Mouse (Mus musculus): ENCODE data around the gene Flt3l.
"Not testable (repeated sequence)": the region's sequence is repeated elsewhere in the genome, so short reads cannot be mapped to it uniquely, and the experiment has no call there.

Flt3l gene

DNA sequence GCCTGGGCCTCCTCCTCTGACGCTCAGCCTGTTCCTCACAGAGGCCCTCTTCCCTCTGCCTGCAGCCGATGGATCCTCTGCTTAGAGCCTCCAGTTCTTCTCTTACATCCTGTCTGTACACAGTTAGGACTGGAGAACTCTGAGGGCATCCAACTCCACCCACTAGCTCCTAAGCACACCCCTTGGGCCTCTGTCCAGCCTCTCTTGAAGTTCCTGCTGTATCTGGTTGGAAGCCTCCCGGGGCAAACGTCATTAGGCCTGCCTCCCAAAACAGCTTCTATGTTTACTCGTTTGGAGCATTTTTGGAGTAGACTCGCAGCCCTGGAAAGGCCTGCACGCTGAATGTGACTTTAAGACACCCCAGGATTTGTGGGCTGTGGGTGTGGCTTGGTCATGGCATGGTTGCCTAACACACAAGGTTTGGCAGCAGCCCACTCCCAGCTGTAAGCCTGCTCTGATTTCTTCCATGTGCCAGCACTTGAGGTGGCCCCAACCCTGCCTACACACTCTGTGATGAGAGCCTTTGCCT is 32.5 kb downstream of the Flt3l start, which contains the start of gene Fcgrt:
TSS of gene Fcgrt (minus strand) at position 200 of the 529 bp plus-strand sequence.
- peak; percentile 83 for DNase-seq (ENCODE audit: extremely low read depth, insufficient read length, low spot score)

DNA sequence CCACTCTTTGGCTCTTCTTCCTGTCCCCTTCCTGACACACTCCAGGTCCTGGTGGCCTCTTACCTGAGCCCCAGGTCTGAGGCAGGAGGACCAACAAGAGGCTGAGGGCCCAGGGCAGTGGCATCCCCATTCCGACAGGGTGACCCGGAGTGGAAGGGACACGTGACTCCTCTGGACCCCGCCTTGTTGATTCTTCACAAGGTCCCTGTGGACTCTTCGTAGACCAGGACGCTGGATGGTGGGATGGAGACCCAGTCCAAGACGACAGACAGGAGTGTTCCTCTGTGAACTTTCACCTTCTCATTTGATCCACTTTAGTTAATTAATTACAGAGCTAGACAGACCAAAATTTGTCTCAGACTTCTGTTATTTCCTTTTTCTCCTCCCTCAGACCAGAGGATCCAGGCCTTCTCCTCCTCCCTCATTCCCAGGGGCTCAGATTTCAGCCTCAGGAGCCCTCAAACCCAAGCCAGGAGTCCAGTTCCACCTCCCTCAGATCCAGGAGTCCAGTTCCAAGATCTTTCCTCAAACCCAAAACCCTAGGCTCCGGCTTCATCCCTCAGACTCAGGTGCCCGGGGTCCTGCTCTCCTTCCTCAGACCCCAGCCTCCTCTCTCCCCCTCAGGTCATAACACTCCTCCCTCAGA is 33.2 kb downstream of the Flt3l start:
- DNase-seq (ENCODE audit: extremely low read depth, insufficient read length, low spot score) = no peak

DNA sequence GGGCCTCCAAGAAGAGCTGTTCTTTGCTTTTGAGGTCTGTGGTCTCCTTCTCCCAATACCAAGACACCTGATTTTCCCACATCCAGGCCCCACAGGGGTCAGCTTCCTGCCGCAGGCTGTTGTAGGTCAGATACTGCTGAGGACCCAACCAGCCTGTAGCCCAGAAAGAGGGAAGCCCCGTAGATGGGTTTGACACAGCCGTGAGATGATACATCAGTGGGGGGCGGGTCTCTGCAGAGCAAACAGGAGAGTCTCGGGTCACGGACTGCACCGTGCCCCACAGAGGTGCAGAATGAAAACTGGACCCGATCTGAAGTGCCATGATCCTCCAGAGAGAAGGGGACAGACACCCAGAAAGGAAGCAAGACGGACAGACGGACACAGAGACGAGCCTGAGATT is 33.8 kb downstream of the Flt3l start:
- no peak for DNase-seq (ENCODE audit: extremely low read depth, insufficient read length, low spot score)

DNA sequence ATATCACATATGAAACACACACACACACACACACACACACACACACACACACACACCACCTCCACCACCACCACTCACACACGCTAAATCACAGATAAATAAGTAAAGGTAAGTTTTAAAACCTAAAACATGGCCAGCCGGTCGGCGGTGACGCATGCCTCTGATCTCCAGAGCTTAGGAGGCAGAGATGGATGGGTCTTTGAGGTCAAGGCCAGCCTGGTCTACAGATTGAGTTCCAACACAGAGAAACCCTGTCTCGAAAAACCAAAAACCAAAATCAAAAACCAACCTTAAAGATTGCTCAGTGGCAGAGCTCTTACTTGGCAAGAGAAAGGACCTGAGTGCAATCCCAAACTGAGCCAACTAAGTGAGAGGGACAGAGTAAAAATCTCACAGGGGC is 36.2 kb downstream of the Flt3l start:
- no peak for DNase-seq (ENCODE audit: extremely low read depth, insufficient read length, low spot score)

DNA sequence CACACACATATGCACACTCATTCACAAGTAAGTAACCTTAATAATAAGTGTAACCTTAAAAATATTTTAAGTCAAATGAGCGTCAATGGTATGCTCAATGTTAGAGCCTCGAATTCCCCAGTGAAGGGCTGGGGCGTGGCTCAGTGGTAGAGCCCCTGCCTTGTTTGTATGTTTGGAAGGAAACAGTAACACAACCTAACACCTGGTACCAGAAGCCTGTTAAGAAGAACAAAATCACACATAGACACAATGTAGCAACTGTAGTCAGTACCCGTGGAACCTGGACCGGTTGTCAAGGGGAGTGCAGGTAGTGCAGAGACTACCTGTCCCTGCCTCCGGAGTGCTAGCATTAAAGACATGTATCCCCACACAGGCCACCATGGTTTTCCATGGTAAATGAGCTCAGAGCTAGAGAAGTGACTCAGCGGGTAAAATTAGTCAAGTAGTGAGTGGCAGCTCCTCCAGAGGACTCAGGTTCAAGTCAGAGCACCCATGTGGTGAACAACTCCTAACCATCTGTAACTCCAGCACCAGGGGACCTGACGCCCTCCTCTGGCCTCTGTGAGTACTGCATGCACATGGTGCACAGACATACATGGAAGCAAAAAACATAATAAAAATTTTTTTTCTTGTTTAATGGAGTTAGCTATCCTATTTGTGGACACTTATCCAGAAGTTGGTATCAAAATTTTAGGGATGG is 37.5 kb downstream of the Flt3l start:
- no peak for DNase-seq (ENCODE audit: extremely low read depth, insufficient read length, low spot score)

DNA sequence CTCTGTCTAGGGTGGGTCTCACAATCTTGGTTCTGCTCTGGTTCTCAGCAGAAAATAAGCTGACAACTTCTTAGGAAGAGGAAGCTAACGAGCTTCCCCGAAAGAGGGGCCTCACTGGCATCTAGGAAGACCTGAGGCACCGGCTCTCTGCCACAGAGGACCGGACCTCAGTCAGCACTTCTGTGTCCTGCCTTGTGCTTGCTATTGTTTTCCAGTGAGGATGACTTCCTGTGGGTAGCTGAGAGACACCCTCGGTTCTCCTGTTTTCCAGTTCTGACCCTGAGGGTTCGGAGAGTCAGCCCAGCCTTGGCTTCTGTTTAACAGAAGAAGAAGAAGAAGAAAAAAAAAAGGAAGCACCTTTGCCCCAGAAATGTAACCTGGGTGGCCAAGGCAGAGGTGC is 38.8 kb downstream of the Flt3l start:
- DNase-seq (ENCODE audit: extremely low read depth, insufficient read length, low spot score) = no peak

DNA sequence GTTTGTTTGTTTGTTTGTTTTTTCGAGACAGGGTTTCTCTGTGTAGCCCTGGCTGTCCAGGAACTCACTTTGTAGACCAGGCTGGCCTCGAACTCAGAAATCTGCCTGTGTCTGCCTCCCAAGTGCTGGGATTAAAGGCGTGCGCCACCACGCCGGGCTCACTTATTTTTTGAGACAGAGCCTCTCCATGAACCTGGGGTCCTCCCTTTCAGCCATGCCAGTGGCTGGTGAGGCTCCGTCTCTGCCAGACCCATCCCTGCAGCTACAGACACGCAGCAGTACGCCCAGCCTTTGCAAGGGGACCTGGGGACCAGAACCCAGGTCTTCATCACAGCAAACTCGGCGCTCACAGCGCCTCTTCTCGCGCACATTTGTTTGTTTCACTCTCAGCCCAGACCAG is 40.3 kb downstream of the Flt3l start:
- DNase-seq (ENCODE audit: extremely low read depth, insufficient read length, low spot score) = not testable (repeated sequence)

DNA sequence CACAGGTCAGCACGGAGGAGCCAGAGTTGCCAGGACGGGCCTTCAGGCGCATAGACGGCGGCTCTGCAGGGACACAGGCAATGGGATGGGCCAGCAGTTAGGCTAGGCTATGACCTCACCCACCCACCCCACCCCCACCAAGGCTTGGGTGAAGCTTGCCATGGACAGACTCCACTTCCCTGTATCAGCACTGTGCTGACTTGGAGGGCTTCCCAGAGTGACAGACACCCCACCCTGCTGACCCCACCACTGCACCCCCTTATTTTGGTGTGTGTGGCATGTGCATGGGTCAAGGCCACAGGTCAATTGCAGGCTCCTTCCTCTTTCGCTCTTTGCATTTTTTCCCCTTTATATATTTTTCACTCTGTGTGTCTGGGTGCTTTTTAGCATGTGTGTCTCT is 40.9 kb downstream of the Flt3l start:
- no peak for DNase-seq (ENCODE audit: extremely low read depth, insufficient read length, low spot score)

DNA sequence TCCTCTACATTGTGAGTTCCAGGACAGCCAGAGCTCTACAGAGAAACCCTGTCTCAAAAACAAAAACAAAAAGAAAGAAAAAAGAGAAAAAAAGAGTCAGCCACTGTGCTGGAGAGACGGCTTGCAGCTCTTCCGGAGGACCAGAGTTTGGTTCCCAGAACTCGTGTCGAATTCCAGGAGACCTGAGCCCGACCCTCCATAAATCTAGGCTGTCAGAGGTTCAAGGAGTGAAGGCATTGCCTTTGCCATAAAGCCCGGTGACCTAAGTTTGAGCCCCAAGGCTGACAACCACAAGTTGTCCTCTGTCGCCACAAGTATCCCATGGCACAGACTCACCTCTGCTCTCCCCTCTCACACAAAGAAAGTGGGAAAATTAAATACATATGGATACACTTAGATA is 42.1 kb downstream of the Flt3l start:
- no peak for DNase-seq (ENCODE audit: extremely low read depth, insufficient read length, low spot score)

DNA sequence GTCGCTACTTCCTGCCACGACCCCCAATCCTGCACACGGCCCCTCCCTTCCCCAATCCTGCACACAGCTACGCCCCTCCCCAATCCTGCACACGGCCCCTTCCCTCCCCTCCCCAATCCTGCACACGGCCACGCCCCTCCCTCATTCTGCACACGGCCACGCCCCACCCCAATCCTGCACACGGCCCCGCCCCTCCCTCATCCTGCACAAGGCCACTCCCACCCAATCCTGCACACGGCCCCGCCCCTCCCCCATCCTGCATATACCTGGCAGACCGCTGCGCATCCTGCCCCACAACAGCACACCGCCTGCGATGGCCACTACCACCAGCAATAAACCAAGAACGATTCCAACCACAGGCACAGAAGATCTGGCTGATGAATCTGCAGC is 42.7 kb downstream of the Flt3l start:
- DNase-seq (ENCODE audit: extremely low read depth, insufficient read length, low spot score) = no peak

DNA sequence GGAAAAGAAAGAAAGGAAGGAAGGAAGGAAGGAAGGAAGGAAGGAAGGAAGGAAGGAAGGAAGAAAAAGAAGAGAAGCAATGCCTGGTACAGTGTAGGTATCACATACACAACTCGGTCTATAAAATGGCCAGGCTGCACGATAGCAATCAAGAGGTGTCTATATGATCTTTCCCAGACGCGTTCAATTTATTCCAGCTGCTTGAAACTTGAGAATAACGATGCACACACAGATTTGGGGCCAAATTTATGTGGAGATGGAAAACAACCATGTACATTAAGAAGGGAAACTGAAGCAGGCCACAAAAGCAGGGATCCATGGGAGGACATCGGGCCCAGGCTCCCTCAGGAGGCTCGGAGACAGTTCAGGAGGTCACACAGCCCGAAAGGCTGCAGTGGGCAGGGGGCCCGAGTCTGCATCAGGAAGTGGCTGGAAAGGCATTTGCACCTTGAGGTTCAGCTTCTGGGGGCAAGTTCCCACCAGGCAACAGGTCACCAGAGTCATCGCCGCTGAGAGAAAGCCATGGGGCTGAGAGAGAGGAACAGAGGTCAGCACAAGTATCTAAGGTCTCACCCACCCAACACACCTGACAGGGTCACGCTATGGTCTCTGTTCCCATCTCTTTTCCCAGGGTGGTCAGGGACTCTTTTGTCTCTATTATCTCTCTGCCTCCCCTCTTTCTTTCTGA is 43.3 kb downstream of the Flt3l start:
- DNase-seq (ENCODE audit: extremely low read depth, insufficient read length, low spot score) = no peak

DNA sequence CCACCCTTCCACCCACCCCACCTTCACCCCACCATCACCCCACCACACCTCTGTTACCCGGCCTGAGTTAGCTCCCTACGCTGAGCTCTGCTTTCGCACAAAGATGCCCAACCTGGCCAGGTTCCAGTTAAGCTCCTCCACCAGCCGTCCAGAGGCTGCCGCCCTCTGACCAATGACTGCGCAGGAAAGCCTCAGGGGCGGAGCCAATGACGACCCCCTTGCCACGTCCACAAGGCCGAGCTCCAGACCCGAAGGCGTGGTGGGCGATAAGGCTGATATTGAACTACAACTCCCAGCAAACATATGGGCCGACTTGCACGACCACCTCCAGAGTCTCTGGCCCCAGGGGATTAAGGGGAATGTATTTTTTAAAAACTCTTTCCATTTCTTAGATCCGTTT is 44.2 kb downstream of the Flt3l start, which contains the start of gene Rcn3:
TSS of gene Rcn3 (minus strand) at position 174 of the 400 bp plus-strand sequence.
- no peak for DNase-seq (ENCODE audit: extremely low read depth, insufficient read length, low spot score)

DNA sequence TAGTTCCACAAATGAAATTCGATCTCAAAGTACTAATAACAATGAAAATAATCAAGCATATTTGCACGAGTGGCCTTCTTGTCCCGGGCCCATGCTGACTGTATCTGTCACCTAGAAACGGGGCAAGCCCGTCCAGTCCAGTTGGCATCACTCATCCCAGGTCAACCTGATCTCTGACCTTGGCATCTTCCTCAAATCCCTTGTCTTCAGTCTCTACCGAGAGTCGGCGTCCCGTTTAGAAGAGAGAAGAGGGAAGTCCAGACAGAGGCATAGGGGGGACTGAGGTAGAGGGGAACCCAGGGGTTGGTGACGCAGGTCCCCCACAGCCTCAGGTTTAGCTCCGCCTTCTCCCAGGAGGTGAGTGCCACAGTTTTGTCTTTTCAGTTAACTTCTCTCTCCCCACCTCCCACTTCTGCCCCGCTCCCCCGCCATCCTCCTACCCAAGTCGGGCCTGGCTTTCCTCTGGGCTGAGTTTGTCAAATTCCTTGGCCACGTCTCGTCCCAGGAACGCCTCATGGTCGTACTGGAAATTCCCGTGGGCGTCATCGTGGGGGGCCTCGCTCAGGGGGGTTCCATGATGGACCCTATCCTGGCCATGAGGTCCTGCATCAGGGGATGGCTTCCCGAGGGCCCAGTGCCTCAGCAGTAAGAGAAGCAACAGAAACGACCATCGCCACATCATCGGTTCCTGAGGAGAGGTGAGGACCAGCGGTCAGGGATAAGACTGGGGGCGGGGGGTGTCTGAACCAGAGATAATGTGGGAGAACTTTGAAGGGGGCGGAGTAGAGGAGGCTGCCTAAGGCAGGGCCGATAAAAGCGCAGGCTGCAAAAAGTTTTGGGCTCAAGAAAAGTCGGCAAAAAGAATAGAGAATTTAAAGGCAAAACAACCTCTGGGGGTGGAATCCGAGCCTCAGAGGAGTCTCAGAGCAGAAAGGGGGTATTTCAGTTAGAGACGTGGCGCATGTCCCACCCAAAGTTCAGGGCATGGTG is 44.9 kb downstream of the Flt3l start:
- no peak for DNase-seq (ENCODE audit: extremely low read depth, insufficient read length, low spot score)

DNA sequence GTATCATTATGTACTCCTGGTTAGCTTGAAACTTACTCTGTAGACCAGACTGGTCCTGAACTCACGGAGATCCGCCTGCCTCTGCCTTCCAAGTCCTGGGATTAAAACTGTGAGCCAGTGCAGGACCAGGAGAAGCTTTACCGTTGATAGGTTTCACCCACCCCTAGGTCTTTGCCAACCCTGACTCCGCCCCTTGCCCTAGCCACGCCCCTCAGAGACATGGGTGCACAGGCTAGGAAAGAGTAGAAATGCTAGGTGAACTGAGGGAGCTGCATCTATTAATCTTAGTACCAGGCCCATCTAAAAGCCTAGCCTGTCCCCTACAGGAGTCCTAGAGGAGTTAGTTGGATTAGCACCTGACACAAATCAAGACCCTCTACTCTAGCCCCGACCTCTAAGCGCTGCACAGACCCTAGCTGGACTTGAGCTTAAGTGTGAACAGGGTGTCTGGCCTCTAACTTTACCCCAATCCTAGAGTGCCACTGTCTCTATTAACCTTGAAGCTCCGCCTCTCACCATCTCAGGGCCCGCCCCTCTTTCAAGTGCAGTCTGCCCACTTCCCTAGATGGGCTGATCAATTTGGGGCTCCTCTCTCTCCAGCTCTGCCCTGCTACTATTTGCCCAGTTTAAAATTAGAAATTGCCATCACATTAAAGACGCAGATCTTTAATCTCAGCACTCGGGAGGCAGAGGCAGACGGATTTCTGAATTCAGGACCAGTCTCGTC is 45.8 kb downstream of the Flt3l start:
- no peak for DNase-seq (ENCODE audit: extremely low read depth, insufficient read length, low spot score)

DNA sequence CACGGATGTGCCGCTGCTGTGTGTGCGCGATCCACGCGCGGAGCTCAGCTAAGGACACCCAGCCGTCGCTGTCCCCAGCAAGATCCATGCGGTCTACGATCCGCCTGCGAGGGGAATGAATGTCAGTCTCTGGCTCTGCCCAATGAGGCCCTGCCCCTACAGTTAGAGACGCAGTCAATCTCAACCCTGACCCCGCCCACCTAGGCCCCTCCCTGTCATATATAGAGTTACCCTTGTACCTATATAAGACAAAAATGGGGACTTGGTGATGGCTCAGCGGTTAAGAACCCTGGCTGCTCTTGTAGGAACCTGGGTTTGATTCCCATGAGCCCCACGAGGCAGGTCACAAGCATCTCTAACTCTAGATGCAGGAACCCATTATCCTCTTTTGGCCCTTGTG is 47.6 kb downstream of the Flt3l start:
- no peak for DNase-seq (ENCODE audit: extremely low read depth, insufficient read length, low spot score)

DNA sequence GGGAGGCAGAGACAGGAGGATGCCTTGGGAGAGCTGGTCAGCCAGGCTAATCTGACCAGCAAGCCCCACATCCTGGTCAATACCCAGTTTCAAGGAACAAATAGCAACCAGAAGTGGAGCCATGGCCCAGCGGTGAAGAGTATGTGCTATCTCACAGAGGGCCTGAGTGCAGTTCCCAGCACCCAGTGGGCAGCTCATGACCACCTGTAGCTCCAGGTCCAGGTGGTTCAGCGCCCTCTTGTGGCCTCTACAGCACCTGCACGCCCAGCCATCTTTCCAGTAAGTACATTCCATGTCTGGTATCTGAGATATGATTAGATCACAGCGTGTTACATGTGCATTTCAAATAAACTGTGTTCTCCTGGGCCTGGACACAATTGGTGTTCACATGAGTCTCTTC is 50.1 kb downstream of the Flt3l start:
- no peak for DNase-seq (ENCODE audit: extremely low read depth, insufficient read length, low spot score)

DNA sequence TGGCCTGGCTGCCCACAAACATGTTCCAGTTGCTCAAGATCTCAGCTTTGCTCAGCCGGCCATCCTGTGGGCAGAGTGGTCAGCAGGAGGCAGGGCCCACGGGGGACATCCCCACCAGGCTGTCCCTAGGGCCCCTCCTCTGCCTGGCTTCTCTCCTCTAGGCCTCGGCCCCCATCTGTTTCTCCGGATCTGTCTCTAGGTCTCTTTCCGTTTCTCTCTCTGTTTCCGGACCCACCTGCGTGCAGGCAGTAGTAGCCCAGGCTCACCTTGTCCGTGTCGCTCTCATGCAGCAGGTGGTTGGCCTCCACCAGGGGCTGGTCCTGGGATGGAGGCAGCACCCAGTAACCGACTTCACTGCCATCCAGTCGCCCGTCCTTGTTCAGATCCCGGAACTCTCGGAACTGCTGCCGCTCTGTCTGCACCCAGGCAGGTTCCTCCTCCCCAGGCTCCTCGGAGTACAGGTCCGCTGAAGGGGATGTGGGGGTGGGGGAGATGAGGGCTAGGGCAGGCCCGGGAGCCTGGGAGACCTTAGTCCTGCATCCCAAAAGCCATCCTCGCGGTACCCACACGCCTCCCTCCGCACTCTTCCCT is 52.8 kb downstream of the Flt3l start:
- no peak for DNase-seq (ENCODE audit: extremely low read depth, insufficient read length, low spot score)

DNA sequence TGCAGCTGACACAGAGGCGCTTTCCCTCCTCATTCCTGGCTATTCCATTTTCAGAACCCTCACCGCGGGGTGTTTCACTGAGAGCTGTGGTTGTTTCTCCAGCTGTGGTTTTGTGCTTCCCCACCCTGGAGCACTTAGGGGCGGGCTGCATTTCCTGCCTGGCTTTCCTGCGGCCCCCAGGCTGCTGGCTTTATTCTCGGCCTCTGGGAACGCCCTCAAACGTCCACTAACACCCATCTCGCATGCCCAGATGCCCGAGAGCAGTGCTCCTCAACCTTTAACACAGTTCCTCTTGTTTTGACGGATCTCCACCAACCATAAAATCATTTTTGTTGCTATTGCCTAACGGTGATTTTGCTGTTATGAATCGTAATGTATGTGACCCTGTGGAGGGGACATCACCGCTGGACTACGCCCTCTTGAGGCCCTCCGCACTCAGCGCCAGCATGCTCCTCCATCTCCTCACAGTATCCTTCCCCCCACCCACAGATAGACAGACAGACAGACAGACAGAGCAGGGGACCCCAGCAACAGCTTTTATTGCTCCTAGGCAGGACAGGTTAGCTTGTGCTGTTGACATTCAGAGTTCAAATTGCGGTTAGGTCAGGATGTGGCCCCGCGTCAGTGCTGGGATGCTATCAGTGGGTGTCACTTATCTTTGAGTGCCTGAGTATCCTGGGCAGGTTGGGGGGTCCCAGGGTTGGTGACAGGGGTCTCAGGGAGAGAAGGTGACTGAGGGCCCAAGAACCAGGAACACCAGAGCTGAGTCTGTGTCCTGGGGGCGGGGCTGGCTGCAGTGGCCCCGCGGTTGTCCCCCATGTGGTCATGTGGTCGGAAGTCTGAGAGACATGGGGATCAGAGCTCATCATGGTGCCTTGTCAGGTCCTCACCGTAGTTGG is 53.6 kb downstream of the Flt3l start:
- DNase-seq (ENCODE audit: extremely low read depth, insufficient read length, low spot score) = peak; percentile 41

All from 3134 (cell line).